Mouse (Mus musculus): Measurements from ENCODE around the gene Ajm1.

- TF ChIP-seq CTCF (IDR thresholded peaks at IDR 0.05; ENCODE audit: insufficient read depth, low read depth, low read length): no peak
- TF ChIP-seq POLR2A (IDR thresholded peaks at IDR 0.05; ENCODE audit: insufficient read depth, low read depth, low read length): no peak
Observed at GRCm38 (mm10) chr2:25591863-25592262, 10.3 kb upstream of the Ajm1 start.
